Mouse (Mus musculus) natural killer cell, adult 2 months (primary cell): ENCODE results near the gene Sox6.

ENCODE experiments used
- DNase-seq, 2 experiments: peaks; one replicate each; pipeline ENCODE4 v3.0.0; 2022; ENCODE audit warnings: low spot score in 2 of 2

Sox6 gene

DNA sequence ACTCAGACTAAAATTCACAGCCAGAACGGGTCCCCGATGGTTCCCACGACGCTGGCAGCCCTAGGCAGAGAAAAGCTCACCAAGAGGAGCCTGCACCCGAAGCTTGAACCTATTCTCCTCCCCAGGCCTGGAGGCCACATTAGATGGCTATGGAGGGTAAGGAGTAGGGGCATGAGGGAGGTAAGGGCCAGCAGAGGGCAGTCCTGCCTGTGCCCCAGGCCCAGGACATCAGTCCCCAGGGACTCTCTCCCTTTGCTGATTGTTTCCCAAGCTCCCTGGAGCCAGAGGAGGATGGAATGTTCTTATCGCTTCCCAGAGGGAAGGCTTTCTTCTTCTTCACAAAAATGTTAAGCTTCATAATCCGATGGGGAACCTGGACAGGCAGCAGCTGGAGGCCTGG, 615.8 kb downstream of the Sox6 start:
- no peak for DNase-seq

GRCm38 (mm10) chr7:115420960-115421359, 617.6 kb downstream of the Sox6 start:
- no peak for DNase-seq
